Mouse (Mus musculus) left cerebral cortex, adult 2 months (tissue): Measurements from ENCODE around the gene Camkv. TPM values are rescaled to one million over a fixed set of nuclear protein-coding genes. Genes with fewer than 3 reads are reported as not detected.
A peak's percentile ranks its signal among the peaks of the same experiment; 100 is the strongest.

Experiments used
- DNase-seq, 2 experiments: peaks; one replicate each; pipeline ENCODE4 v3.0.0; 2021 to 2022; ENCODE audit warnings: low spot score in 2 of 2, mixed read lengths in 1 of 2; ENCODE audit errors: extremely low spot score in 1 of 2
- H3K27ac ChIP-seq: fragments of 200-600 bp; 2 replicates; pipeline ENCODE4 v1.8.1; 2022
- H3K4me3 ChIP-seq: fragments of 200-600 bp; 2 replicates; pipeline ENCODE4 v1.8.1; 2022
- CTCF ChIP-seq: fragments of 200-600 bp; IDR thresholded peaks from 2 replicates; pipeline ENCODE4 v1.8.1; 2022; ENCODE audit warnings: antibody characterized with exemption, mild to moderate bottlenecking, moderate library complexity
- intact Hi-C: fragments of 180-260 bp; cut with DNase I; formaldehyde crosslinking; loops from one replicate; pipeline ENCODE4 v1.15.1; 2025
- total RNA-seq, 2 experiments: library from RNA; stranded (reverse); gene quantifications; 2 replicates each; pipeline ENCODE4 v1.2.3; 2021

The Camkv gene
- total RNA-seq, 2 experiments from 2014 or later, result 330 to 356 TPM

- no peak for TF ChIP-seq CTCF
- no peak overlapping the region for H3K4me3 ChIP-seq
- intact Hi-C loops, result no loop called here
- no peak for DNase-seq
- H3K27ac ChIP-seq, result no peak overlapping the region
Measured at GRCm38 (mm10) chr9:107906967-107907800, 28.3 kb upstream of the Camkv start.

DNA sequence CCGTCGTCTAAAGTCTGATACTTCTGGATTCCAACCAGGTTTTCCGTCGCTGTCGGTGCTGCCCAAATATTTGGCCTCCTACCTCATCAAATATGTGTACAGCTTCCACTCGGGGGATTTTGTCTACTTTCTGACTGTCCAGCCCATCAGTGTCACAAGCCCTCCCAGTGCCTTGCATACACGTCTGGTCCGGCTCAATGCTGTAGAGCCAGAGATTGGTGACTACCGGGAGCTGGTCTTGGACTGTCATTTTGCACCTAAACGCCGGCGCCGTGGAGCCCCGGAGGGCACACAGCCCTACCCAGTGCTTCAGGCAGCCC, 27.7 kb upstream of the Camkv start:
- Histone ChIP-seq H3K4me3 (no peak overlapping the region), H3K27ac (no peak overlapping the region)
- DNase-seq, result no peak
- intact Hi-C loops, result no loop called here
- no peak for TF ChIP-seq CTCF

GRCm38 (mm10) chr9:107908410-107909158, 26.9 kb upstream of the Camkv start:
- no peak for TF ChIP-seq CTCF
- H3K4me3 ChIP-seq, result no peak overlapping the region
- intact Hi-C loops, result no loop called here
- DNase-seq, result no peak
- H3K27ac ChIP-seq, result no peak overlapping the region

GRCm38 (mm10) chr9:107910025-107910769, 25.3 kb upstream of the Camkv start:
- Histone ChIP-seq H3K27ac (no peak overlapping the region), H3K4me3 (no peak overlapping the region)
- DNase-seq, result no peak
- TF ChIP-seq CTCF, result no peak
- intact Hi-C loops, result no loop called here

DNA sequence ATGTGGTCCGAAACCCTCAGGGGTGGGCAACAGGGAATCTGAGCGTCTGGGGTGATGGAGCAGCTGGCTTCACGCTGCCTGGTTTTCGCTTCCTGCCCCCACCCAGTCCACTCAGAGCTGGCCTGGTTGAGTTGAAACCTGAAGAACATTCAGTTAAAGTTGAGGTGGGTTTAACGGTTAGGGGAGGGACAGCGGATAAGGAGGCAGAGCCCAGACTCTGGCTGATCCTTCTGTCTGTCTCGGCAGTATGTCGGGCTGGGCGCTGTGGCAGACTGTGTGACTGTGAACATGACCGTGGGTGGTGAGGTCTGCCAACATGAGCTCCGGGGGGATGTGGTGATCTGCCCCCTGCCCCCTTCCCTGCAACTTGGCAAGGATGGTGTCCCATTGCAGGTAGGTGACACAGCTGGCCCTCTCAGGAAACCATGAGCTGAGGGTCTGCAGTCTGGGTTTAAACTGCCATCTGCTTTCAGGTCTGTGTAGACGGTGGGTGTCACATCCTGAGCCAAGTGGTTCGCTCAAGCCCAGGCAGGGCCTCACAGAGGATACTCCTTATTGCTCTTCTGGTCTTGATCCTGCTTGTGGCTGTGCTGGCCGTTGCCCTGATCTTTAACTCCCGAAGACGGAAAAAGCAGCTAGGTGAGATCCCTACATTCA, 20.6 kb upstream of the Camkv start:
- intact Hi-C loops, result no loop called here
- Histone ChIP-seq H3K4me3 (no peak overlapping the region), H3K27ac (no peak overlapping the region)
- no peak for DNase-seq
- no peak for TF ChIP-seq CTCF

DNA sequence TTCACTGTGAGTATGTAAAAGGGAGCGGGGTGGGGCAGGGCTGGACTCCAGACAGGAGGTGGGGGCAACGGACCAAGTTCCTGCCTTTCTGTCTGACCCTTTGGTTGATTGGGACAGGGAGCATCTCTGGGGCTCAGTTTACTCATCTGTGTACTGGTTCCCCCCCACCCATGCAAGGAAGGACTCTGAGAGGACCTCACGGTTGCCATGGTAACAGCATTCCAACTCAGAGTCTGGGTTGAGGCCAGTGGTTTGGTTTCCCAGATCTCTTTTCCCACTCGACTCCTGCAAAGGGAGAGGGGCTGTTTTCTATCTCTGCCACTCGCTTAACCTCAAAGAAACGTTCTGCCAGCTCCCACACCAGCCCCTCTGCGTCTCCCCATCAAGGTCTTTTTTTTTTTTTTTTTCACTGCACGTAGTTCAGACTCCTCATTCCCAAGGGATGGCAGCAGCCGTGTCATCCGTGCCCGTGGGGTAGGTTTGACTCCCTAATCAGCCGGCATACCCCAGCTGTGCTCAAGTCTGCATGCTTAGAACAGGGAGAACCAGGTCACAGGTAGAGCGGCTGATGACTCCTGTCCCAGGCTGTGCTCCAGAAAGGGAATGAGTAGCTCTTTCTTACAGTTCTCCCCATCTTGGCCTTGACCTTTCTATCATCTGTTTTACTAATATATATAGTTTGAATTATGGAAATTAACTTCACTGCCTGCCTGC, 17.4 kb upstream of the Camkv start:
- intact Hi-C loops, result no loop called here
- no peak for DNase-seq
- Histone ChIP-seq H3K27ac (no peak overlapping the region), H3K4me3 (no peak overlapping the region)
- no peak for TF ChIP-seq CTCF

- DNase-seq, result no peak
- H3K27ac ChIP-seq, result peak overlapping the region; percentile 47; the same call in 1 of the 2 replicates
- intact Hi-C loops, result no loop called here
- no peak overlapping the region for H3K4me3 ChIP-seq
- no peak for TF ChIP-seq CTCF
Measured at GRCm38 (mm10) chr9:107918884-107919283, 16.6 kb upstream of the Camkv start.

DNA sequence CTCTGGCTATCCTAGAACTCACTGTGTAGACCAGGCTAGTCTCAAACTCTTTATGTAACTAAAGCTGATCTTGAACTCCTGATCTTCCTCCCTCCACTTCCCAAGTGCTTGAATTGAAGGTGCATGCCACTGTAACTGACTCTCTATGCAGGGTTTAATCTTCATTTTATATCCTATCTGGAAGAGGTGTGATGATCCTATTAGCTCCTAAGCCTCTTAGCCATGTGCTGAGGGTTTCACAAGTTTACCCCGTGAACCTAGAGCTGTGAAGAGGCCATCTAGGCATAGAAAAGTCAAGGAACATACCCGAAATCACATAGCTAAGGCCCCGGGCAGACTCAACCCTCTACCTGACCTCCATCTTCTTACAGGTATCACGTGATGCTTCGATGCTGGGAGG, 16.0 kb upstream of the Camkv start:
- H3K27ac ChIP-seq, result peak overlapping the region; percentile 40; the same call in 1 of the 2 replicates
- no peak for TF ChIP-seq CTCF
- intact Hi-C loops, result no loop called here
- DNase-seq, result no peak
- H3K4me3 ChIP-seq, result no peak overlapping the region

DNA sequence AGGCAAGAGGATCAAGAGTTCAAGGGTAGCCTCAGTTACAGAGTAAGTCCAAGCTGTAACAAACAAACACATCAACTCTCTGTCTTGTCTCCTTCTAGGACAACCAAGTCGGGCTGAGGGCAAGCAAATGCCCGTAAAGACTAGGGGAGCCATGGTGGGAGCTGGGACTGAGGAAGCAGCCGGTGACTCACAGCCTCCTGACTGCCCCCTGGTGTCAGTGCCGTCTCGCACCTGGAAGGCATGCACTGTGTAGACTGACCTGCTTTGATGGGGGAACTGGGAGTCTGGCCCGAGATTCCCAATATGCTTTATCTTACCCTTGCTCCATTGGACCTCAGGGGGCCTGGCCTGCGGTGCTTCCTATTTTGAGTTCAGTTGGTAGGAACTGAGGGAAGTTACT, 12.5 kb upstream of the Camkv start:
- H3K27ac ChIP-seq, result no peak overlapping the region
- intact Hi-C loops, result no loop called here
- no peak overlapping the region for H3K4me3 ChIP-seq
- no peak for DNase-seq
- peak; percentile 38 for TF ChIP-seq CTCF

DNA sequence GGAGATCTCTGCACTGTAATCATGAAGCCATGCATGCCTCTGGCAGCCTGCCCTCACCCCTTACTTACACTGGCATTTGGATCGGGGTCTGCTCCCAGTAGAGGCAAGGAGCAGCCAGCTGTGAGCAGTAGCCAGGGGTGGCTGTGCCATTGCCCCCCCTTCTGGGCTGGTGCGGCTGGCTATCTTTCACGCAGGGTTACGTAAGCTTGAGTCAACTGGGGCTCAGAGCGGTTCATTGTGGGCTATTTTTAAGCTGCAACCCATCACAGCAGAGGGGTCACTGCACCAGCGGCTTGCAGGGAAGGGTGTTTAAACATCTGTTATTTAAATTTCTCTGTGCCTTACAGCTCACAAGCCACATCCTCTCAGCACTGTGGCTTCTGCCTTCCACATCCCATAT, 11.5 kb upstream of the Camkv start:
- TF ChIP-seq CTCF, result no peak
- Histone ChIP-seq H3K27ac (no peak overlapping the region; the same call in 1 of the 2 replicates), H3K4me3 (no peak overlapping the region)
- intact Hi-C loops, result no loop called here
- no peak for DNase-seq

DNA sequence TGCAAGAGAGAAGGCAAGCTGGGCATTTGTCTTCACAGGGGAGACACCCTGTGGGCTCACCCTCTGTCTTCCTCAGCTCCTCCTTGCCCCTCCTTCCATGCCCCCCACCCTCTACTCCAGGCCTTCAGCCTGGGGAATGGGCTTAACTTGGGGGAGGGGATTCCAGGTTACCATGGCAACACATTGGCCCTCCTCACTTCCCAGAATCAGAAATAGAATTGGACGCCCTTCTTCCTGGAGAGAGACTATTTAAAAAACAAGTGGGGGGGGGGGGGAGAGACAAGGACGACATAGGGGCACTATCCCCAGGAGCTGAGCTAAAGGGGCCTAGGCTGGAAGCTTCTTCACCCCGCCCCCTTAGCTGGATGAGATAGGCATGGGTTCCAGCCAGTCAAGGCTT, 10.2 kb upstream of the Camkv start:
- no peak for DNase-seq
- Histone ChIP-seq H3K4me3 (no peak overlapping the region), H3K27ac (no peak overlapping the region)
- intact Hi-C loops, result no loop called here
- TF ChIP-seq CTCF, result no peak
